Mouse (Mus musculus): ENCODE data around the gene Cpsf4. TPM values are rescaled to one million over a fixed set of nuclear protein-coding genes. Genes with fewer than 3 reads are reported as not detected.
"Not testable (repeated sequence)": the region's sequence is repeated elsewhere in the genome, so short reads cannot be mapped to it uniquely, and the experiment has no call there.

The Cpsf4 gene
- 28.9 and 31.1 TPM in 2 replicates for polyA plus RNA-seq (2014; fragmentation: Nextera tagmentation; extraction: Ambion mirVana)

GRCm38 (mm10) chr5:145166536-145167305 is at the start of gene Cpsf4, which contains the start of gene Ptcd1:
Gene Cpsf4 (plus strand): TSS chr5:145167213.
Gene Ptcd1 (minus strand): TSS chr5:145167108.
- peak within 1 kb of the TSS; percentile 93 for H3K9ac ChIP-seq (ENCODE audit: low read length)
- H3K27ac ChIP-seq (ENCODE audit: low read depth, low read length) = peak within 1 kb of the TSS; percentile 77
- under 1% methylated on average over 43 of the region's 51 CpGs for WGBS
- H3K4me1 ChIP-seq (ENCODE audit: control insufficient read depth, insufficient read depth, low read length) = peaks cover 15% of the 10 kb centered on the region
- H3K27me3 ChIP-seq (replicated peaks; ENCODE audit: control insufficient read depth, insufficient read depth, low read length) = no peaks in the 10 kb centered on the region
- no peaks in the 10 kb centered on the region for H3K9me3 ChIP-seq (replicated peaks; ENCODE audit: control insufficient read depth, low read length)
- peak; percentile 100 for DNase-seq (ENCODE audit: low spot score)
- peak within 1 kb of the TSS; percentile 91 for H3K4me2 ChIP-seq (ENCODE audit: low read length)
- H3K4me3 ChIP-seq (ENCODE audit: low read depth, low read length) = peak within 1 kb of the TSS; percentile 88
- ATAC-seq = peak; percentile 97
- H3K36me3 ChIP-seq (ENCODE audit: control insufficient read depth, insufficient read depth, low read length) = peaks cover 44% of the 10 kb centered on the region

GRCm38 (mm10) chr5:145118005-145118404 is 49.0 kb upstream of the Cpsf4 start:
- Histone ChIP-seq H3K9ac (ENCODE audit: low read length) (no peak overlapping the region), H3K4me1 (ENCODE audit: control insufficient read depth, insufficient read depth, low read length) (0 out of 2 replicates have a peak, but pooled peaks cover 2% of the 10 kb centered on the region), H3K27ac (ENCODE audit: low read depth, low read length) (no peak overlapping the region), H3K9me3 (replicated peaks; ENCODE audit: control insufficient read depth, low read length) (no peaks in the 10 kb centered on the region), H3K27me3 (replicated peaks; ENCODE audit: control insufficient read depth, insufficient read depth, low read length) (peaks cover 7% of the 10 kb centered on the region; the same call in 1 of the 2 replicates), H3K36me3 (ENCODE audit: control insufficient read depth, insufficient read depth, low read length) (no peaks in the 10 kb centered on the region), H3K4me2 (ENCODE audit: low read length) (no peak overlapping the region), H3K4me3 (ENCODE audit: low read depth, low read length) (no peak overlapping the region)
- ATAC-seq (no peak), DNase-seq (ENCODE audit: low spot score) (no peak)
- WGBS = 69% methylated on average over 6 of the region's 6 CpGs

- no peak overlapping the region for H3K4me3 ChIP-seq (ENCODE audit: low read depth, low read length)
- 91% methylated on average over 5 of the region's 5 CpGs for WGBS
- H3K4me2 ChIP-seq (ENCODE audit: low read length) = no peak overlapping the region
- no peak overlapping the region for H3K27ac ChIP-seq (ENCODE audit: low read depth, low read length)
- peaks cover 7% of the 10 kb centered on the region; the same call in 1 of the 2 replicates for H3K27me3 ChIP-seq (replicated peaks; ENCODE audit: control insufficient read depth, insufficient read depth, low read length)
- 0 out of 2 replicates have a peak, but pooled peaks cover 2% of the 10 kb centered on the region for H3K4me1 ChIP-seq (ENCODE audit: control insufficient read depth, insufficient read depth, low read length)
- DNase-seq (ENCODE audit: low spot score) (no peak), ATAC-seq (no peak)
- H3K36me3 ChIP-seq (ENCODE audit: control insufficient read depth, insufficient read depth, low read length) = peaks cover 2% of the 10 kb centered on the region; the same call in 1 of the 2 replicates
- no peak overlapping the region for H3K9ac ChIP-seq (ENCODE audit: low read length)
- H3K9me3 ChIP-seq (replicated peaks; ENCODE audit: control insufficient read depth, low read length) = no peaks in the 10 kb centered on the region
These were observed 48.6 kb upstream of the Cpsf4 start for GRCm38 (mm10) chr5:145118461-145118860.

DNA sequence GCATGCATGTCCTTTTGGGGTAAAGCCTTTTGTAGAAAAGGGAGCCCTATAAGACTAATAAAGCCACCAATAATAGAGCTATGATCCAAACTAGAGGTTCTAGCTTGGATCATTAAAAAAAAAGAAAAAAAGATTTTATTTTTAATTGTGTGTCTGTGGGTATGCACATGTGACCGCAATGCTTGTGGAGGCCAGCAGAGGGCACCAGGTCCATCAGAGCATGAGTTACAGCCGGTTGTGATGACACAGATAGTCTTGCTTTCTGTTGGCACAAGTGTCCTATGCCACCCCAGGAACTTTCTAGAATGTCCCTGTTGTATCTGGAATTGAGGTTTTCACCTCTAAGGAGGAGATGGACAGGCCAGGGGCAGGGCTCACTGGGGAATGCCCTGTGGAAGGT is 47.6 kb upstream of the Cpsf4 start:
- 95% methylated on average over 2 of the region's 2 CpGs for WGBS
- Histone ChIP-seq H3K27ac (ENCODE audit: low read depth, low read length) (no peak overlapping the region), H3K27me3 (replicated peaks; ENCODE audit: control insufficient read depth, insufficient read depth, low read length) (peaks cover 7% of the 10 kb centered on the region; the same call in 1 of the 2 replicates), H3K4me3 (ENCODE audit: low read depth, low read length) (no peak overlapping the region), H3K9ac (ENCODE audit: low read length) (no peak overlapping the region), H3K4me2 (ENCODE audit: low read length) (no peak overlapping the region), H3K9me3 (replicated peaks; ENCODE audit: control insufficient read depth, low read length) (no peaks in the 10 kb centered on the region), H3K36me3 (ENCODE audit: control insufficient read depth, insufficient read depth, low read length) (peaks cover 9% of the 10 kb centered on the region; the same call in 1 of the 2 replicates), H3K4me1 (ENCODE audit: control insufficient read depth, insufficient read depth, low read length) (0 out of 2 replicates have a peak, but pooled peaks cover 2% of the 10 kb centered on the region)
- ATAC-seq (no peak), DNase-seq (ENCODE audit: low spot score) (no peak)

DNA sequence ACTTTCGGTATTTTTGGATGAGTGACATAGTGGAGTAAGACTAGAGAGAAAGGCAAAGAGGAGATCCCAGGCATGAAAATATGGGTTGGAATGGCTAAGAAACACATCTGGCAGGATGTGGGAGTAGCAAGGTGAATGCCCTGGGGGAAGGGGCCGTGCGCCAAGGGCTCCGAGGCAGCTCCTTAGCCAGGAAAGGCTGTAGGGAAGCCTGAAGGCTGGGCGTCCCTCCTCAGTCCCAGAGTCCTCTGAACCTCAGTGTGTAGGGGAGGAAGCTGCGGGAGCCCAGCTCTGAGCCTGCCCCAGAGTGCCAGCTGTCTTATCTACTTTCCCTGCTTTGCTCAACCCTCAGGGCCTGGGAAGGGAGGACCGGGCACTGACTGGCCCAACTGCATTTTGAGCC is 46.1 kb upstream of the Cpsf4 start:
- Histone ChIP-seq H3K27ac (ENCODE audit: low read depth, low read length) (no peak overlapping the region), H3K9me3 (replicated peaks; ENCODE audit: control insufficient read depth, low read length) (no peaks in the 10 kb centered on the region), H3K9ac (ENCODE audit: low read length) (no peak overlapping the region), H3K4me1 (ENCODE audit: control insufficient read depth, insufficient read depth, low read length) (no peaks in the 10 kb centered on the region), H3K27me3 (replicated peaks; ENCODE audit: control insufficient read depth, insufficient read depth, low read length) (no peaks in the 10 kb centered on the region), H3K4me3 (ENCODE audit: low read depth, low read length) (no peak overlapping the region), H3K36me3 (ENCODE audit: control insufficient read depth, insufficient read depth, low read length) (peaks cover 23% of the 10 kb centered on the region), H3K4me2 (ENCODE audit: low read length) (no peak overlapping the region)
- 76% methylated on average over 7 of the region's 7 CpGs for WGBS
- no peak for DNase-seq (ENCODE audit: low spot score)
- ATAC-seq = no peak

- DNase-seq (ENCODE audit: low spot score) (no peak), ATAC-seq (no peak)
- no peak overlapping the region for H3K4me2 ChIP-seq (ENCODE audit: low read length)
- no peak overlapping the region for H3K27ac ChIP-seq (ENCODE audit: low read depth, low read length)
- H3K4me1 ChIP-seq (ENCODE audit: control insufficient read depth, insufficient read depth, low read length) = no peaks in the 10 kb centered on the region
- 93% methylated on average over 19 of the region's 19 CpGs for WGBS
- no peaks in the 10 kb centered on the region for H3K9me3 ChIP-seq (replicated peaks; ENCODE audit: control insufficient read depth, low read length)
- H3K9ac ChIP-seq (ENCODE audit: low read length) = no peak overlapping the region
- H3K27me3 ChIP-seq (replicated peaks; ENCODE audit: control insufficient read depth, insufficient read depth, low read length) = no peaks in the 10 kb centered on the region
- peaks cover 45% of the 10 kb centered on the region for H3K36me3 ChIP-seq (ENCODE audit: control insufficient read depth, insufficient read depth, low read length)
- H3K4me3 ChIP-seq (ENCODE audit: low read depth, low read length) = no peak overlapping the region
These were observed 43.6 kb upstream of the Cpsf4 start for GRCm38 (mm10) chr5:145123396-145123795.

- H3K36me3 ChIP-seq (ENCODE audit: control insufficient read depth, insufficient read depth, low read length) = peaks cover 75% of the 10 kb centered on the region
These were observed 40.4 kb upstream of the Cpsf4 start for GRCm38 (mm10) chr5:145126580-145126979.

GRCm38 (mm10) chr5:145129124-145129523 is 37.9 kb upstream of the Cpsf4 start:
- no peak for DNase-seq (ENCODE audit: low spot score)
- Histone ChIP-seq H3K27ac (ENCODE audit: low read depth, low read length) (no peak overlapping the region), H3K4me1 (ENCODE audit: control insufficient read depth, insufficient read depth, low read length) (no peaks in the 10 kb centered on the region), H3K9ac (ENCODE audit: low read length) (no peak overlapping the region), H3K4me3 (ENCODE audit: low read depth, low read length) (no peak overlapping the region), H3K36me3 (ENCODE audit: control insufficient read depth, insufficient read depth, low read length) (peaks cover 94% of the 10 kb centered on the region), H3K4me2 (ENCODE audit: low read length) (no peak overlapping the region), H3K9me3 (replicated peaks; ENCODE audit: control insufficient read depth, low read length) (no peaks in the 10 kb centered on the region), H3K27me3 (replicated peaks; ENCODE audit: control insufficient read depth, insufficient read depth, low read length) (no peaks in the 10 kb centered on the region)
- ATAC-seq = no peak
- WGBS = 97% methylated on average over 4 of the region's 4 CpGs

More at GRCm38 (mm10) chr5:145126580-145126979, 40.4 kb upstream of the Cpsf4 start:
- H3K4me1 ChIP-seq (ENCODE audit: control insufficient read depth, insufficient read depth, low read length) = no peaks in the 10 kb centered on the region
- no peak overlapping the region for H3K27ac ChIP-seq (ENCODE audit: low read depth, low read length)
- H3K9me3 ChIP-seq (replicated peaks; ENCODE audit: control insufficient read depth, low read length) = no peaks in the 10 kb centered on the region
- ATAC-seq (no peak), DNase-seq (ENCODE audit: low spot score) (no peak)
- H3K4me3 ChIP-seq (ENCODE audit: low read depth, low read length) = no peak overlapping the region
- no peak overlapping the region for H3K4me2 ChIP-seq (ENCODE audit: low read length)
- no peak overlapping the region for H3K9ac ChIP-seq (ENCODE audit: low read length)
- 96% methylated on average over 9 of the region's 9 CpGs for WGBS
- no peaks in the 10 kb centered on the region for H3K27me3 ChIP-seq (replicated peaks; ENCODE audit: control insufficient read depth, insufficient read depth, low read length)

GRCm38 (mm10) chr5:145129773-145130172 is 37.2 kb upstream of the Cpsf4 start:
- H3K27me3 ChIP-seq (replicated peaks; ENCODE audit: control insufficient read depth, insufficient read depth, low read length); H3K9ac ChIP-seq (ENCODE audit: low read length); ATAC-seq; H3K4me2 ChIP-seq (ENCODE audit: low read length); H3K9me3 ChIP-seq (replicated peaks; ENCODE audit: control insufficient read depth, low read length); H3K4me1 ChIP-seq (ENCODE audit: control insufficient read depth, insufficient read depth, low read length); H3K4me3 ChIP-seq (ENCODE audit: low read depth, low read length); H3K27ac ChIP-seq (ENCODE audit: low read depth, low read length); DNase-seq (ENCODE audit: low spot score): not testable (repeated sequence)
- H3K36me3 ChIP-seq (ENCODE audit: control insufficient read depth, insufficient read depth, low read length) = peaks cover 94% of the 10 kb centered on the region
- WGBS = 88% methylated on average over 3 of the region's 6 CpGs

Data from forebrain, embryonic 14.5 days (tissue).